Mouse (Mus musculus) hindbrain, embryonic 13.5 days (tissue): ENCODE measurements around the gene Slc35f1. TPM values are rescaled to one million over a fixed set of nuclear protein-coding genes. Genes with fewer than 3 reads are reported as not detected.

Experiments
- ATAC-seq: fragments of 200-750 bp; cut with Nextera tagmentation; 2 replicates; pipeline ENCODE4 v1.8.0; 2017; ENCODE audit warnings: moderate TSS enrichment; ENCODE audit not compliant: low FRiP score
- H3K27ac ChIP-seq: fragments of 300-500 bp; sonication (generic); 2 replicates; pipeline ENCODE4 v1.5.1; 2015; ENCODE audit warnings: inconsistent platforms, mild to moderate bottlenecking, moderate library complexity
- H3K27me3 ChIP-seq: fragments of 300-500 bp; sonication (generic); 2 replicates; pipeline ENCODE4 v1.6.1; 2015; ENCODE audit warnings: mild to moderate bottlenecking, inconsistent platforms
- H3K36me3 ChIP-seq: fragments of 300-500 bp; sonication (generic); 2 replicates; pipeline ENCODE4 v1.6.1; 2015; ENCODE audit warnings: mild to moderate bottlenecking, inconsistent platforms
- H3K4me1 ChIP-seq: fragments of 300-500 bp; sonication (generic); replicated peaks from 2 replicates; pipeline ENCODE4 v1.6.1; 2015; ENCODE audit warnings: inconsistent platforms
- H3K4me2 ChIP-seq: fragments of 300-500 bp; sonication (generic); 2 replicates; pipeline ENCODE4 v1.6.1; 2015; ENCODE audit warnings: inconsistent platforms, mild to moderate bottlenecking, moderate library complexity
- H3K4me3 ChIP-seq: fragments of 300-500 bp; sonication (generic); 2 replicates; pipeline ENCODE4 v1.5.1; 2015; ENCODE audit warnings: mild to moderate bottlenecking, inconsistent platforms
- H3K9ac ChIP-seq: fragments of 300-500 bp; sonication (generic); 2 replicates; pipeline ENCODE4 v1.6.1; 2015; ENCODE audit warnings: mild to moderate bottlenecking, inconsistent platforms
- H3K9me3 ChIP-seq: fragments of 300-500 bp; sonication (generic); 2 replicates; pipeline ENCODE4 v1.6.1; 2016; ENCODE audit warnings: inconsistent platforms
- WGBS: fragments of 180-500 bp; shearing (Covaris S2); methylation state at CpG from one replicate; pipeline ENCODE4 v1.1.7; 2015; 5-methylcytosine and 5-hydroxymethylcytosine counted together
- polyA plus RNA-seq: library from polyadenylated mRNA; unstranded; fragments of >200 nt; fragmentation: Nextera tagmentation; extraction: Ambion mirVana; gene quantifications from 2 replicates; pipeline ENCODE4 v1.2.1, GENCODE M21; 2015

The Slc35f1 gene
- polyA plus RNA-seq, 1 experiment from 2014 or later: 31.6 TPM

DNA sequence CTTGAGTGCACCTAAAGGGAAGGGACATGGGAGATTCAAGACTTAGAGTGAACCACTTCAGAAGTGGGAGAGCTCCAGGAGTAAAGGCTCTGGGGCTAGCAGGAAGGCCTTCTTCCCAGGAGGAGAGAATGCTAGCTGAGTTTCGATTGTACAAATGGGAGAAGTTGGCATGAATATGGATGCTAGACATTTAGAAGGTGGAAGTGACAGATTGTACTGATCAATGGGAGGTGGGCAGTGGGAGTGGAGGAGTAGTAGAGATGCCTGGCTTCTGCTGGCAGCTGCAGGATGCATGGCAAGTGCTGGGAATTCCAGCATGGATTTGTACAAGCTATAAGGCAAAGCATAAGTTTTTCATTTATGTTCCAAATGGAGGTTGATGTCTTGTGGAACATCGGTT is 370.4 kb downstream of the Slc35f1 start:
- no peak for ATAC-seq
- no peak overlapping the region for H3K9ac ChIP-seq
- H3K36me3 ChIP-seq: peaks cover 5% of the 10 kb centered on the region; the same call in 1 of the 2 replicates
- no peak overlapping the region for H3K4me3 ChIP-seq
- no peaks in the 10 kb centered on the region for H3K27me3 ChIP-seq
- 85% methylated on average over 2 of the region's 2 CpGs for WGBS
- H3K27ac ChIP-seq: no peak overlapping the region
- no peaks in the 10 kb centered on the region for H3K4me1 ChIP-seq
- H3K9me3 ChIP-seq: 0 out of 2 replicates have a peak, but pooled peaks cover 6% of the 10 kb centered on the region
- H3K4me2 ChIP-seq: no peak overlapping the region

DNA sequence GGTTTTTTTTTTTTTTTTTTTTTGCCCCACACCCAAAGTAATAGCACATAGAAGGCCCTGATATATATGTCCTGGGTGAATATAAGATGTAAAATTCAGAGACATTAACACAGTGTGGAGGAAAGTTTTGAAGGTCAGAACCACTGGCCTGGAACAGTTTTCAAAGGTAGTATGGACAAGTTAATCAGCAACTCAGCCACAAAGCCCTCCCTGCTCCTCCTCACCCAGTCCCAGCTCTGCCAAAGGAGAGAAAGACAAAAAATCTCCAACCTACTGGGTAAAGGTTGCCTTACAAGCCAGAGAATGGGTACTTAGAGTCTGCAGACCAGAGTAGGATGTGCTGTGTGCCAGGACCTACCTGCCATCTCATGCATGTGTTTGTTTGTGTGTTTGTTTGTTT is 372.4 kb downstream of the Slc35f1 start:
- H3K27ac ChIP-seq: no peak overlapping the region
- no peak overlapping the region for H3K9ac ChIP-seq
- H3K4me3 ChIP-seq: no peak overlapping the region
- H3K27me3 ChIP-seq: no peaks in the 10 kb centered on the region
- no peak overlapping the region for H3K4me2 ChIP-seq
- H3K4me1 ChIP-seq: no peaks in the 10 kb centered on the region
- no peaks in the 10 kb centered on the region for H3K9me3 ChIP-seq
- peaks cover 5% of the 10 kb centered on the region; the same call in 1 of the 2 replicates for H3K36me3 ChIP-seq
- ATAC-seq: no peak

DNA sequence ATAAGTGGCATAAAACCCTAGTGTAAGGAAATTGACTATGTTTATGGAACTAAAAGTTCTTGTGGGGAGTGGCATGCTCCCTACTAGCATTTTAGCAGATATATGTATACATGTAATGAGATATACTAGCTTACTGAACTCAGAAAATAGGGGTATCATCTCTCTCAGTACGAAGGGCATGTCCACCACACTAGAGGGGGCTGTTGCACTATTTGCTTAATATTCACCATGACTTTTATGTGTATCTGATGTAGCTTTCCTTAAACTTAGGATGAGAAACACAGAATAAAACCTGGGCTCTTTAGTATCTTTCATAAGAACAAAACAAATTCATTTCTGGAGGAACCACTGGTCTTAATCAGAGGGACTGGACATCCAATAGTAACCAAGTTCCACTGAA is 397.5 kb downstream of the Slc35f1 start:
- Histone ChIP-seq H3K27ac (no peak overlapping the region), H3K4me3 (no peak overlapping the region), H3K9ac (no peak overlapping the region), H3K36me3 (peaks cover 4% of the 10 kb centered on the region), H3K27me3 (no peaks in the 10 kb centered on the region), H3K9me3 (no peaks in the 10 kb centered on the region), H3K4me1 (no peaks in the 10 kb centered on the region), H3K4me2 (no peak overlapping the region)
- no peak for ATAC-seq
- 86% methylated on average over 1 of the region's 1 CpGs for WGBS

DNA sequence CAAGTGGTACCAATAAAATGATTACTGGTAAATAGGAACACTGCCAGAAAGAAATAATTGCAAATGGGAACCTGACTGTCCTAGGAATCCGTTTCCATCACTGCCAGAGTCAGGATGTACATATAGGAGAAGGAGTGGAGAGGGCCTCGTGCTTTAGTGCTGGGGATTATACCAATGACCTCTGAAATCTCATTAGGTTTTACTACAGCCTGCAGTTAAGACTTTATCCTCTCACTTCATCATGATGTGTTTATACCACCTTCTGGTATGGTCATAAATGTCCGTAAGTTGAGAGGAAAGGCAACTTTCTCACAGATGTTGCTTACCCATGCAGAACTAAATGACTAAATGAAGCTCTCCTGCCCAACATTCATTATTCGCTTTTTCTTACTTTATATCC is 401.2 kb downstream of the Slc35f1 start:
- Histone ChIP-seq H3K27ac (no peak overlapping the region), H3K4me2 (no peak overlapping the region), H3K9me3 (no peaks in the 10 kb centered on the region), H3K36me3 (peaks cover 4% of the 10 kb centered on the region), H3K9ac (no peak overlapping the region), H3K4me1 (no peaks in the 10 kb centered on the region), H3K4me3 (no peak overlapping the region), H3K27me3 (no peaks in the 10 kb centered on the region)
- WGBS: 78% methylated on average over 4 of the region's 4 CpGs
- no peak for ATAC-seq

DNA sequence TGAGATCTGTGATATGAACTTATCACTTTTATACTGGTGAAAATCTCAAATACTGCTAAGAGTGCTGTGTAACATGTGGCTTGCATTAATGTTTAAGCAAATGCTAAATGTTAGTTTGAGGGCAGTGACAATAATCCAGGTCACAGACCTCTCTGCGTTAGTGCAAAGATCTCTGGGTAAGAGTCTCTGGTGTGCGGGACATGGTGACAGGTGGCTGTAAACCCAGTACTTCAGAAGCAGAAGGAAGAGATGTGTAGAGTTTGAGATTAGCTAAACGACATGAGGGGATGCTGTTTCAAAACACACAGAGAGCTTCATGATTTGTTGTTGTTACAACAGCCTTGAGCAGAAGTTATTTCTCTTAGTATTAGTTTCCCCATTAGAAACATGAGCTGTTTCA is 406.1 kb downstream of the Slc35f1 start:
- ATAC-seq: no peak
- no peak overlapping the region for H3K4me3 ChIP-seq
- no peaks in the 10 kb centered on the region for H3K9me3 ChIP-seq
- H3K36me3 ChIP-seq: no peaks in the 10 kb centered on the region
- H3K27ac ChIP-seq: no peak overlapping the region
- WGBS: 88% methylated on average over 3 of the region's 3 CpGs
- no peaks in the 10 kb centered on the region for H3K4me1 ChIP-seq
- H3K9ac ChIP-seq: no peak overlapping the region
- H3K4me2 ChIP-seq: no peak overlapping the region
- H3K27me3 ChIP-seq: no peaks in the 10 kb centered on the region

DNA sequence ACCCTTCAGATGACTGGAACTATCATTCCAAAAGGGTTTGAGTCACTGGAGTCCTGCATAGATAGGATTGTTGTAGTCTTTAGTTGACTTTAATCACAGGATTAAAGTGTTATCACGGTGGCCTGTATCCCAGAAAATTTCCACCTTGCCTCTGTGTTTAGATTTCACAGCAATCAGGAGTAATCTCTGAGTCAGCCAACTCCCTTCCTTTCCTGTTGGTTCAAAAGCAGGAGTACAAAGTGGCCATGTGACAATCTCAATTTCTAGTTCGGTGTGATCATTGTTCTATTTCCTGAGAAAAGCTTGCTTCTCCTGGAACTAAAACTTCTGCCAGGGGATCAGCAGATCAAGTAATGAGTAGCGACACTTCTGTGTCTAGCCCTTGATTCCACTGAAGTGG is 410.5 kb downstream of the Slc35f1 start:
- no peak overlapping the region for H3K4me2 ChIP-seq
- H3K36me3 ChIP-seq: no peaks in the 10 kb centered on the region
- H3K27ac ChIP-seq: no peak overlapping the region
- H3K27me3 ChIP-seq: no peaks in the 10 kb centered on the region
- ATAC-seq: no peak
- no peaks in the 10 kb centered on the region for H3K4me1 ChIP-seq
- 97% methylated on average over 3 of the region's 3 CpGs for WGBS
- H3K9ac ChIP-seq: no peak overlapping the region
- H3K9me3 ChIP-seq: no peaks in the 10 kb centered on the region
- no peak overlapping the region for H3K4me3 ChIP-seq

DNA sequence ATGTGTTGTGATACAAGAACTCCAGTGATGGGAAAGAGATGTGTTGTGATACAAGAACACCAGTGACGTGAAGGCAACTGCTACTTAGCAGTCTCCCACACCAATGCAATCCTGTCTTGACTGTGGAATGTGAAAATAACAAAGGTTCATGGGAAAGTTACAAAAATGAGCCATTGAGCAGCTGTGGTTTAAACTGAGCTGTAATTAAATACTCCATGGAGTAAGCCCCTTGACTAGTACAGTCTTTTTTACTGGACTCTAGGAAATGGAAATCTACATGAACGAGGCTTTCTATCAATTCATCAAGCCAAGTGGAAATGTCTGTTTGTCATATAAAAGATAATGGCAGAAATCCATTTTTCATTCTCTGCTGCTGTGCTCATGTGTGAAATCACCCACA is 411.1 kb downstream of the Slc35f1 start:
- Histone ChIP-seq H3K9ac (no peak overlapping the region), H3K4me2 (no peak overlapping the region), H3K27ac (no peak overlapping the region), H3K4me3 (no peak overlapping the region), H3K4me1 (no peaks in the 10 kb centered on the region), H3K36me3 (no peaks in the 10 kb centered on the region), H3K27me3 (no peaks in the 10 kb centered on the region), H3K9me3 (no peaks in the 10 kb centered on the region)
- WGBS: 79% methylated on average over 2 of the region's 2 CpGs
- no peak for ATAC-seq

DNA sequence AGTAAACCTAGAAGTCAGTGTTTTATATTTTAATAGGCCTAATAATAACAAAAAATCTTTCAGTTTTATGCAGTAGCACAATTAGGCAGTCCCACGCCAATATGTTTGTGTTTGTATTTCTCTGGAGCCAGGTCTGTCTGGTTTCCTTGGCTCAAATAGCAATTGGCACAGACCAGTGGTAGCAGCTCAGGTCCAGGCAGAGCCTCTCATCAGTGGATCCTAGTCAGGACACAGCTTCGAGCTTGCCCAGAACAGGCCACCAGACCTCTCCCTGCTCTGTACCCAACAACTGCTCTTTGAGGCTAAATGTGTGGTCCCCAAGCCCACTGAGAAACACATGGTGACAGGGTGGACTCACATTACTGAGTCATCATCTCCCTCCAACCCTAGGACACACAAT is 412.1 kb downstream of the Slc35f1 start:
- H3K4me2 ChIP-seq: no peak overlapping the region
- H3K9me3 ChIP-seq: no peaks in the 10 kb centered on the region
- no peaks in the 10 kb centered on the region for H3K4me1 ChIP-seq
- no peaks in the 10 kb centered on the region for H3K36me3 ChIP-seq
- H3K27me3 ChIP-seq: no peaks in the 10 kb centered on the region
- 92% methylated on average over 2 of the region's 2 CpGs for WGBS
- no peak overlapping the region for H3K4me3 ChIP-seq
- H3K27ac ChIP-seq: no peak overlapping the region
- H3K9ac ChIP-seq: no peak overlapping the region
- ATAC-seq: no peak

DNA sequence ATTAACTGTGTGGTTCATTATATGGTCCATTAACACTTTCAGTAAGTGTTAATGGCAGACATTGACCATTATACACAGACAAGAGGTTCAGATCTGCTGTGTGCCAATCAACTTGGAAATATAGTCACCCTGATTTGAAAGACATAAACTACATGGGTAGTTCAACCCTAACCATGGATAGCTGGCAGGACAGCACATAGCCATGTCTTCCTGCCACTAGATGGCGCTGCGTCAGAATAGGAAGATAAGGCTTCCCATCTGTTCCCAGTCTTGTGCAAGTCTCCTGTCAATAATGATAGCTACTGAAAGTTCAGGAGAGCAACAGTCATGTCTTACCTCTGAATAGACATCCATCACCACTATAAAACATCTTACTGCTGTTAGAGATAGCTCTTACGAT is 424.7 kb downstream of the Slc35f1 start:
- WGBS: 26% methylated on average over 3 of the region's 3 CpGs

DNA sequence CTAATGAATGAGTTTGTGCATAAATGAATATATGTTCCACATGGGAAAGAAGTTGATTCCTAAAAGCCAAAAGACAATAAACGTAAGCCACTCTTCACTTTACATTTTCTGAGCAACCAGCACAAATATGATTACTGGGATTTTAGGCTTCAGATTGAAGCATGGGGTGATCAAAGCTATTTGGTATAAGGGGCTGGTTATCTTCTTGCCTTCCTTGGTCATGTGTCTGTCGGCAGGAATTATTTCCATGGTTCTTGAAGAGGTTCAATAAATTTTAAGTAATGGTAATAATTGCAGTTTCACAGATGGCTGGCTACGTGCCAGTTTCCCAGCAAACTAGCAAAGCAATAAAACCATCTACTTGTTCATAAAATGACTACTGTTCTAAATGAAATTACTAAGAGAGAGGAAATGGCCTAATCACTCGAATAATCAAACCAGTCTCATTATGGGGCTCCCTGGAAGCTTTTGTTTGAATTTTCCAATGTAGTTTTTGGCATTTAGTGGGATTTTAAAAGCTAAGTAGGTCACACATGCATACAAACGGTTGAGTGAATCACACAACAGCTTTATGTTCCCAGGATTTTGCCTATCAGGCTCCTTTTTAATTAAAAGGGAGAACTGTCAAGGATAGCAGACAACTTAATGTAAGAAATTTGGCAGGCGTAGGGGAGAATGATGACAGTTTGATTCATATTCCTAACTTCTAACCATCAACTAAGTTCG is 425.5 kb downstream of the Slc35f1 start:
- H3K27ac ChIP-seq: no peak overlapping the region; the same call in 1 of the 2 replicates

More for the DNA sequence above, 424.7 kb downstream of the Slc35f1 start:
- no peaks in the 10 kb centered on the region for H3K27me3 ChIP-seq
- no peak overlapping the region for H3K4me3 ChIP-seq
- H3K9ac ChIP-seq: no peak overlapping the region
- no peak overlapping the region for H3K4me2 ChIP-seq
- peak; percentile 66; the same call in 1 of the 2 replicates for ATAC-seq
- H3K36me3 ChIP-seq: no peaks in the 10 kb centered on the region
- H3K4me1 ChIP-seq: 0 out of 2 replicates have a peak, but pooled peaks cover 8% of the 10 kb centered on the region
- H3K27ac ChIP-seq: no peak overlapping the region
- H3K9me3 ChIP-seq: no peaks in the 10 kb centered on the region

DNA sequence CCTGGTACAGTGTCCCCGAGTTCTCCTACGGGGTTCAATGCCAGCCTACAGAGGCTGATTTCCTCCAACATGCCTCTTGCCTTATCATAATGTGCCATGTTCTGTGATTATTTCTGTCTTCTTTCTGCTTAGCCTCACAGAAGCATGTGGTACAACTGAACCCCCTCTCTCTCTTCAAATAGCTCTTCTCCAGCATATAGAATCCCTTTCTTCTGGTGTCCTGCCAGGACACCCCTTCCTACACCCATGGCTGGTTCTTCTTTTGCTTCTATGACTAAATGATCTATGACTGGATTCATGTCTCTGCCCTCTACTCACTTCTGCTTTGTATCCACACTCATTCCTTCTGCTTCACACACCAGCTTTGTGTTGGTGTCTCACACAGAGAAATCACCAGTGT is 430.3 kb downstream of the Slc35f1 start:
- Histone ChIP-seq H3K4me2 (no peak overlapping the region), H3K27ac (no peak overlapping the region), H3K9ac (no peak overlapping the region), H3K36me3 (no peaks in the 10 kb centered on the region), H3K4me1 (0 out of 2 replicates have a peak, but pooled peaks cover 5% of the 10 kb centered on the region), H3K4me3 (no peak overlapping the region), H3K27me3 (no peaks in the 10 kb centered on the region), H3K9me3 (no peaks in the 10 kb centered on the region)
- ATAC-seq: no peak
- WGBS: 98% methylated on average over 2 of the region's 2 CpGs

More for the DNA sequence above, 425.5 kb downstream of the Slc35f1 start:
- 0 out of 2 replicates have a peak, but pooled peaks cover 8% of the 10 kb centered on the region for H3K4me1 ChIP-seq
- 71% methylated on average over 7 of the region's 7 CpGs for WGBS
- H3K27me3 ChIP-seq: no peaks in the 10 kb centered on the region
- H3K4me3 ChIP-seq: no peak overlapping the region
- no peak overlapping the region for H3K9ac ChIP-seq
- no peak for ATAC-seq
- no peak overlapping the region for H3K4me2 ChIP-seq
- no peaks in the 10 kb centered on the region for H3K36me3 ChIP-seq
- H3K9me3 ChIP-seq: no peaks in the 10 kb centered on the region

DNA sequence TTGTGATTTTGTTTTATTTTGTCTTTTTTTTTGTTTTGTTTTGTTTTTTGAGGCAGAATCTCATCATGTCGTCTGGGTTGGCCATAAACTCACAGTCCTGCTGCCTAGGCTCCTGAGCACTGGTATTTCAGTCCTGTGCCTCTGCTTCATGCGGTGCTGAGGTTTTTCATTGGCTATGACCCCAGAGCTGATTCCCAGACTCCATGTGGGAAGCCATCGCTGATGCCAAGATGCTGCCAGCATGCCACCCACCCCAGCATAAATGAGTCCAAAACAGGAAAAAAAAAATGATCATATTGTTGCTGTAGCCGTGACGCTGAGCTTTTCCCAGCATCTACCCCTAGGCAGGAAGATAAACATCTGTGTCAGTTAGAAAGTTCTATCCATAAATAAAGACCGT is 434.0 kb downstream of the Slc35f1 start:
- Histone ChIP-seq H3K4me3 (no peak overlapping the region), H3K27me3 (no peaks in the 10 kb centered on the region), H3K4me1 (no peaks in the 10 kb centered on the region), H3K9ac (no peak overlapping the region), H3K36me3 (no peaks in the 10 kb centered on the region), H3K9me3 (no peaks in the 10 kb centered on the region), H3K4me2 (no peak overlapping the region), H3K27ac (no peak overlapping the region)
- no peak for ATAC-seq
- 73% methylated on average over 6 of the region's 6 CpGs for WGBS

DNA sequence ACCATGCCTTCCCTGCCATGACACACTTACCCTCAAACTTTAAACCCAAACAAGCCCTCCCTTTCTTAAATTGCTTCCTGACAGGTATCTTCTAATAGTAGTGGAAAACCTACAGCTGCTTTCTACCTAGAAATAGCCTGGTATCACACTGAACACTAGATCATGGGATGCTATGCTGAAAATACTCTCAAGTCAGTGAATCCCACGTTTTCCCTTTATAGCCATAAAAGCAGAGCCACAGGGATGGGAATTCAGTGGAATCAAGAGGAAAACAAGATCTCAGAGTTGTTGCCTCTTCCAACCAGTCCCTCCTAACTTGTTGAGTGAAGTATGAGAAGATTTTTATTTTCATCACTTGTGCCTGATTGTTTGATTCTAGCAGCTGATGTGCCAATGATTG is 442.4 kb downstream of the Slc35f1 start:
- no peaks in the 10 kb centered on the region for H3K36me3 ChIP-seq
- H3K4me2 ChIP-seq: no peak overlapping the region
- ATAC-seq: no peak
- no peak overlapping the region for H3K4me3 ChIP-seq
- no peaks in the 10 kb centered on the region for H3K4me1 ChIP-seq
- H3K27me3 ChIP-seq: no peaks in the 10 kb centered on the region
- no peaks in the 10 kb centered on the region for H3K9me3 ChIP-seq
- H3K9ac ChIP-seq: no peak overlapping the region
- 89% methylated on average over 1 of the region's 1 CpGs for WGBS
- no peak overlapping the region for H3K27ac ChIP-seq
